Mouse (Mus musculus) megakaryocyte, embryonic 14.5 days (primary cell): ENCODE measurements around the gene Hmga1.

Source experiments
- FLI1 ChIP-seq: IDR thresholded peaks from 2 replicates; pipeline ENCODE4 v1.6.1; 2012; ENCODE audit warnings: low read length, inconsistent platforms, mixed read lengths
- GATA1 ChIP-seq: IDR thresholded peaks from 3 replicates; pipeline ENCODE4 v1.6.1; 2012; ENCODE audit warnings: mixed read lengths, low read length, inconsistent platforms, borderline replicate concordance

- TF ChIP-seq GATA1 (no peak), FLI1 (no peak)
Observed at GRCm38 (mm10) chr17:27613016-27613415, 56.7 kb downstream of the Hmga1 start.
